Mouse (Mus musculus) stomach, postnatal 0 days (tissue): ENCODE measurements at regions not wholly inside any gene's neighbourhood (a gene's known extent, or its start where the extent isn't known, plus 50 kb on each side); places are given as distances from the start of the nearest gene placed in this dataset.

Experiments
- CTCF ChIP-seq: IDR thresholded peaks from 2 replicates; pipeline ENCODE4 v1.5.1; 2016; ENCODE audit warnings: antibody characterized with exemption, low read depth, mild to moderate bottlenecking, moderate library complexity
- EP300 ChIP-seq: optimal IDR thresholded peaks from 2 replicates; pipeline ENCODE3; 2016; ENCODE audit warnings: antibody characterized with exemption

GRCm38 (mm10) chr13:110649378-110649777 is 254.5 kb downstream of the Plk2 start:
- TF ChIP-seq CTCF (no peak), EP300 (no peak)
